Mouse (Mus musculus) heart, postnatal 4 days (tissue): ENCODE measurements around the gene Ttc41. TPM values are rescaled to one million over a fixed set of nuclear protein-coding genes. Genes with fewer than 3 reads are reported as not detected.

Source experiments
- DNase-seq: peaks from one replicate; pipeline ENCODE4 v3.0.0; 2021
- microRNA-seq, 2 experiments: library from miRNA; unstranded; fragments of <30 nt; microRNA quantifications; one replicate each; pipeline ENCODE4 v1.2.0; 2021 to 2022
- total RNA-seq, 2 experiments: library from RNA; stranded (reverse); gene quantifications; 2 replicates each; pipeline ENCODE4 v1.2.3; 2021

Ttc41 gene
- total RNA-seq, 2 experiments from 2014 or later, result 1.6 to 1.7 TPM

- DNase-seq, result peak; percentile 87
Observed at GRCm38 (mm10) chr10:86825871-86826522, 120.4 kb downstream of the Ttc41 start.

Small RNA genes within 50 kb of the gene (microRNA-seq; reads per million reads assigned to microRNA genes)
- 1.7 to 2.0 reads per million in 2 experiments for gene Gm25745

Other genes starting within 250 kb of the Ttc41 start
- under 1 TPM; 0.38 to 0.60 TPM for gene Syn3, start 206.9 kb upstream of the Ttc41 start, total RNA-seq
- gene Hsp90b1, start 302 bp upstream of the Ttc41 start, total RNA-seq, result 100 to 1,000 TPM; 307 to 335 TPM
- 10 to 100 TPM; 12.8 to 14.2 TPM for gene Gm49358, start 58.2 kb downstream of the Ttc41 start, total RNA-seq
- gene Nt5dc3, start 73.2 kb downstream of the Ttc41 start, total RNA-seq, result 10 to 100 TPM; 35.0 to 35.1 TPM